Mouse (Mus musculus): ENCODE results near the gene Wtap. TPM values are rescaled to one million over a fixed set of nuclear protein-coding genes. Genes with fewer than 3 reads are reported as not detected.
"Not testable (repeated sequence)": the region's sequence is repeated elsewhere in the genome, so short reads cannot be mapped to it uniquely, and the experiment has no call there.

The Wtap gene
- total RNA-seq, 1 experiment from 2014 or later = 260 TPM

DNA sequence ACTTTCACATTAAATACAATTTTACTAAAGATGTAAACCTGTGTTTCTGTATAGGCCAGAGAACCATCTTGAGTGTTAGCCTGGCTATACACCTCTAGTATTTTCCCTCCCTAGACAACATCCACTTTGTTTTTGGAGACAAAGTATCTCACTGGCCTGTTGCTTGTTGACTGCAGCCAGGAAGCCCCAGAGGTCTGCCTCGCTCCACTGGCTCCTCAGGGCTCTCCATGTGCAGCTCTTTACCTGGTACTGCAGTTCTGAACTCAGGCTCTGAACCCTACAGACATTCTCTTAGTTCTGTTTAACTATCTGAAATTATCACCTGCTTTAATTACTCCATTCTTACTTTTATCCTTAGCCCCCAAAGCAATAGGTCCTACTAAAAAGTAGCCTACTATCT is 15.4 kb downstream of the Wtap start:
- ATAC-seq (replicated peaks; ENCODE audit: insufficient number of reproducible peaks, low FRiP score, low TSS enrichment, poor library complexity, severe bottlenecking) = no peak

DNA sequence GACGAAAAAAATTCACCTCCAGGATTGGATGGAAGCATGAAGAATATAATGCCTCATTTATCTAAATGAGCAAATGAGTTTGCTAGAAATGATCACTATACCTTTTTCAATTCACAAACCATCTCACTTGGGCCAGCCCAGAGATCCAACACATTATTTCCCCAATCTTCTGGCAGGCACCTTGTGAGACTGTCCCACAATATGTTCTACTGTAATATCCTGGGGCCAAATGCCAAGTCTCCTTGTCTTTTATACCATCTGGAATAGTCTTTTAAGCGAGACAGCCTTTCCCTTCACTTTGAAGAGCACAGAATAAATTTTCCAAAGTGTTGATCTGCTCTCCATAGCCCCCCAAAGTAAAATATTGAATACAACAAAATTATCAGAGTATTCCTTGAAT is 20.1 kb downstream of the Wtap start:
- no peak for ATAC-seq (replicated peaks; ENCODE audit: insufficient number of reproducible peaks, low FRiP score, low TSS enrichment, poor library complexity, severe bottlenecking)

DNA sequence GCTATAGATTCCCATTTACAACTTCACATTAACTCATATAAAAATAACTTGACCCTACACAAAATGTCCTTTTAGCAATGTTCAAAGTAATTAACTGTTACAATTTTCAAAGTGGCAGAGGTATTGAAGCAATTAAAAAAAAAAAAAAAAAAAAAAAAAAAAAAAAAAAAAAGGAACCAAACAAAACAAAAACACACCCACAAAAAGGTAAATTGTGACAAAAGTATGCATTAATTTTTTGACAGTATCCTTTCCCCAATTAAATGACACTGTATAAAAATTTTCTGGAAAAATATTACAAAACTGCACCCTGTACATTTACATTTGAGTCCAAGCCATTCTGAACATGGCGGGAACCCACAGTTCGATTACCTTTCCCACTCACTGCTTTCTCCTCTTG is 26.8 kb downstream of the Wtap start:
- ATAC-seq (replicated peaks; ENCODE audit: insufficient number of reproducible peaks, low FRiP score, low TSS enrichment, poor library complexity, severe bottlenecking) = no peak

DNA sequence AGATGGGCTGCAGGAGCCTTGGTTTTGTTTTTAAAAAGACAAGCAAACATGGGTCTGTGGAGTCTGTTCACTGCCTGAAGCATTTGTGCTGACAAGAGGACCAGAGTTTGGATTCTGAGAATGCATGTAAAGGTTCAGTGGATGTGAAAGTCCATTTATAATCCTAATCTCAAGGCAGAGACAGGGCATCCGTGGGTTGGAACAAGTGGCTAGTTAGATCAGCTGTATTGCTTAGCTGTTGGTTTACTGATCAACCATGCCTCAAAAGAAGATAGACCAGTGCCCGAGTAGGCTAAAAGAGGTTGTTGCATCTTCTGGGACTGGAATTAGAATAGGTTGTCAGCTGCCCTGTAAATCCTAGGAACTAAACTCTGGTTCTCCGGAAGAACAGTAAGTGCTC is 30.5 kb downstream of the Wtap start:
- ATAC-seq (replicated peaks; ENCODE audit: insufficient number of reproducible peaks, low FRiP score, low TSS enrichment, poor library complexity, severe bottlenecking) = no peak

DNA sequence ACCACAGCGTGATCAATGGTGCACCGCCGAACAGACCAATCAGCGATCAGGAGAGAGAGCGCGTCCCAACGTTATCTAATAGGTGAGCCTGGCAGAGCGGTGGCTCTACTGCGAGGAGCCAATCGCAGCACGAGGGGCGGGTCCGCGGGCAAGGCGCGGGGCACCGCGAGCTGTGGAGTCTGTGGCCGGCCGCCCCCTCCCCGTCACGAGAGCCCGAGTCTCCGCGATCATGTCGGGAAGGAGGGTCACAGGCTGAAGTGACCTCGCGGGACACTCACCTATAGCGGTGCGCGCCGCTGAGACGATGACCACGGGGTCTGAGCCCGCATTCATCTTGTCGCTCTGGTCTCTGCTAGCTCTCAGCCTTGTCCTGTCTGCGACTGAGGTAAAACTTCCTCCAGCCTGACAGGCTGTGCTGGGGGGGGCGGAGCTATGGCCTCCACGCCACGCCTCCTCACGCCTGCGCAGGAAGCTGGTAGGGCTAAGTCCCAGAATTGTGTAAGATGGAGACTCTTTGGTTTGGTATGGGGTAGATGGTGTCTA is 33.6 kb downstream of the Wtap start, which contains the start of gene Acat2:
Gene Acat2, minus strand, starts transcription at position 417 of the 543 bp plus-strand sequence.
- peak; percentile 95 for ATAC-seq (replicated peaks; ENCODE audit: insufficient number of reproducible peaks, low FRiP score, low TSS enrichment, poor library complexity, severe bottlenecking)

DNA sequence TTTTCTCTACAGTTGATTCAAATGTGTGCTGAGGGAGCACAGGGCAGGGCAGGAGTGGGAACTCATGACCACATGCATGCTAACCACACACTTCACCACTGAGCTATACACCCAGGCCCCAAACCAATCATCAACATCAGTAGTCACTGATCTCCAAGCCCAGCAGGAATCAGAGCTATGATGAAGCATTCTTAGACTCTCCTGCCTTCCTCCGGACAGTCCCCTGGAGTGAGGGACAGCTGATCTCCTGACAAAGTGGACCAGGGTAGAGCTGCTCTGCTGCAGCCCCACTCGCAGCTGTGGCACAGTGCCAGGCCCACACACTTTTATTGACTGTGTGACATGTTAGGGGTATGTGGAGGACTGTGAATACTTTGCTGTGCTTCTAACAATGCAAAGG is 34.6 kb downstream of the Wtap start:
- not testable (repeated sequence) for ATAC-seq (replicated peaks; ENCODE audit: insufficient number of reproducible peaks, low FRiP score, low TSS enrichment, poor library complexity, severe bottlenecking)

DNA sequence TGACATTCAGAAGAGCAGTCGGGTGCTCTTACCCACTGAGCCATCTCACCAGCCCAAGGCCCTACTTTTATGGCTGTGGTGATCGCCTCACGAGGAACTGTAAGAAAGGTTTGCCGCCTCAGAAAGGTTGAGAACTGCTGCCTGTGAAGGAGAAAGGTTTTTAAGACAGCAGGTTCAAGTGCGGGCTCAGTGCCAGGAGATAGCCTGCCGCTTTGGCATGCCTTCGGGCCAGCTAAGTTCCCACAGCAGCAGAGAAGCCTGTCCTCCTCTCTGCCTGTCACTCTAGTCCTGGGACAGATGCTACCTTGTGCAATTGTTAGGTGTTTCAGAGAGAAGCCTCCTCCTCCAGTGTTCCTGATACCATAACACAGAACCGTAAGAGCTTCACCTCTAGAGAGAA is 37.3 kb downstream of the Wtap start:
- ATAC-seq (replicated peaks; ENCODE audit: insufficient number of reproducible peaks, low FRiP score, low TSS enrichment, poor library complexity, severe bottlenecking) = no peak

DNA sequence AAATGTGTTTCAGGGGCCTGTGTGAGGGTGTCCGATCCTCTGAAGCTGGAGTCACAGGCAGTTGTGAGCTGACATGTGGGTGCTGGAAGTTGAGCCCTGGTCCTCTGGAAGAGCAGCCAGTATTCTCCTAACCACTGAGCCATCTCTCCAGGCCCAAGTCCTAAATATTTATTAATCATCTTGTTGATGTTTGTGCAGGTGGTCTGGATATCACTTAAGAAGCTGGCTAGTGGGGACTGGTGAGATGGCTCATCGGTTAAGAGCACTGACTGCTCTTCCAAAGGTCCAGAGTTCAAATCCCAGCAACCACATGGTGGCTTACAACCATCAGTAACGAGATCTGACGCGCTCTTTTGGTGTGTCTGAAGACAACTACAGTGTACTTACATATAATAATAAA is 44.3 kb downstream of the Wtap start:
- ATAC-seq (replicated peaks; ENCODE audit: insufficient number of reproducible peaks, low FRiP score, low TSS enrichment, poor library complexity, severe bottlenecking) = no peak

DNA sequence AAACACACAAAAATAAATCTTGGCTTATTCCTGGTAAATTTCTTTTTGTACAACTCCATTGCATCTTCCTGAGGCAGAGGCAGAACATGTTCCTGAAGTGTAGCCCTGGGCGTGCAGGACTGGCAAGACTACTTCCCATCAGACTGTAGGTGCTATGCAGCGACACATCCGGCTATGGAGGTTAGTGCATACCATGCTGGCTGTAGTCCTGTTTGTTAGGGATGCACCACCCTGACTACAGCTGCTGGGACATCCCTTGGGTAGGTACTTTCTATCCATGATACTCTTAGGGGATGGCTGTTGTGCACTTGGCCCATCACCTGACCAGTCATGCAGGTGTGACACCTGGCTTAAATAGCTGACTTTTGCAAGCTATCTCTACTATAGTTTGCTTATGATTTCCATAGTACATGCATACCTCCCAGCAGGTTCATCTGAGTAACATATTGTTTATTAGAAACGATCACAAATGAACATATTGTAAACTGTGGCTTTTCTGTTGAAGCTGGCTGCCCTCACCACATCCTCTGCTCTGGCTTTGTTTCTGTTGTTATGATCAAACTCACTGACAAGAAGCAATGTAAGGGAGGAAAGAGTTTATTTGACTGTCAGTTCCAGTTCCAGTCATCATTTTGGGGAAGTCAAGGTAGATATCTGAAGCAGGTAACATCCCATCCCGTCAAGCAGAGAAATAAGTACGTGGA is 51.4 kb downstream of the Wtap start:
- no peak for ATAC-seq (replicated peaks; ENCODE audit: insufficient number of reproducible peaks, low FRiP score, low TSS enrichment, poor library complexity, severe bottlenecking)

DNA sequence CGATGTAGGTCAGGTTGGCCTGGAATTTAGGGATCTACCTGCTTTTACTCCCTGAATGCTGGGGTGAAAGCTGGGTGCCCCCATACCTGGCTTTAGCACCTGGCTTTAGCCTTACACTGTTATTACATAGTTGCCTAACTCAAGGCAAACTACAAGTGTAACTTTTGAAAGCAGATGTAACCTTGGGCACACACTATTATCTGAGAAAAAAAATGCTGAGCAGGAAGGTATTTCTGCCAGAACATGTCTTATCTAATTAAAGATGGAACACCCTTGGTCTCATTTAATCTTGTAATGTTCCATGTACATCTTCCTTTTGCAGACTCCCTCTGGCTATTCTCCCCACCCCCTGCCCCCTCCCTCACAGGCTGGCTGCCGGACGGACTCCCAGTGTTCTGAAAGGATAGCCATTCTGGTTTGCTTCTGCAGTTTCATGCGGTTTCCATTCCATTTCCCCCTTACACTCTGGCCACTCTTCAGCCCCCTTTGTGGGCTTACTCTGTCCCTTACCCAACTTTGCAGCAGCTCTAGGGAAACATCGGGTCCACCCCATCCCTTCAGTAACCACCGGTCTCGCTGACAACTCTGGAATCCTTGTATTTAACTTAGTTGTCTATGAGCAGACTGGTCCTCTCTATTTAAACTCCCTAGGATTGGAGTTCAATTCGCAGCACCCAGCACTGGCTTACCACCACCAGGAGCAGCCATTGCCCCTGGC is 52.3 kb downstream of the Wtap start:
- ATAC-seq (replicated peaks; ENCODE audit: insufficient number of reproducible peaks, low FRiP score, low TSS enrichment, poor library complexity, severe bottlenecking) = no peak

DNA sequence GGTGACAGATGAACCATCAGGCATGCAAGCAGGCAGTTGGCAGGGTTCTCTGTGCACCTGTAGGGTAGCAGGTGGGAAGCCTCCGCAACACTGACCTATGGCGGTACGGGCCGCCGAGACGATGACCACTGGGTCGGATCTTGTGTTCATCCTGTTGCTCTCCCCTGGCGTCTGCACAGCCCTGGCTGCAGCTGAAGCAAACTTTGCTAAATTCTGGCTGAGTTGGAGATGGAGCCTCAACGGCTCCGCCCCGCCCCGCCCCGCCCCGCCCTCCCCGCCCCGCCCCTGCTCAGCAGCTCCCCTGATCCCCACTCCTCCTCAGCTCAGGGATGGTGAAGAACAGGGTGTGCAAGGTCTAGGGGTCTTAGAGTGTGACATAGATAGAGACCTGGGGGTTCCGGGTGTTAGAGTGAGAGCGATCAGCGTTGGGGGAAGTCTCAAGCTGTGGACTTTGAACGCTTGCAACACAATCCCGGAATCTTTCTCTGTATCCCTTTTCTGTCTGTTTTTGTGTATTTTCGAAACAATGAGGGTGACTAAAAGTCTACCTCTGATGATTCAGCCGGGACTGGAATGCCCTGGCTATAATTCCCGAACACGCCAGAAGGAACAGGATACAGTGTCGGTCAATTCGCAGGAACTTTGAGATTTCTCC is 53.7 kb downstream of the Wtap start, which contains the start of gene Acat3:
Gene Acat3, minus strand, starts transcription at position 450 of the 655 bp plus-strand sequence.
- ATAC-seq (replicated peaks; ENCODE audit: insufficient number of reproducible peaks, low FRiP score, low TSS enrichment, poor library complexity, severe bottlenecking) = 0 out of 2 replicates have a peak, but pooled peaks have one; percentile 16

DNA sequence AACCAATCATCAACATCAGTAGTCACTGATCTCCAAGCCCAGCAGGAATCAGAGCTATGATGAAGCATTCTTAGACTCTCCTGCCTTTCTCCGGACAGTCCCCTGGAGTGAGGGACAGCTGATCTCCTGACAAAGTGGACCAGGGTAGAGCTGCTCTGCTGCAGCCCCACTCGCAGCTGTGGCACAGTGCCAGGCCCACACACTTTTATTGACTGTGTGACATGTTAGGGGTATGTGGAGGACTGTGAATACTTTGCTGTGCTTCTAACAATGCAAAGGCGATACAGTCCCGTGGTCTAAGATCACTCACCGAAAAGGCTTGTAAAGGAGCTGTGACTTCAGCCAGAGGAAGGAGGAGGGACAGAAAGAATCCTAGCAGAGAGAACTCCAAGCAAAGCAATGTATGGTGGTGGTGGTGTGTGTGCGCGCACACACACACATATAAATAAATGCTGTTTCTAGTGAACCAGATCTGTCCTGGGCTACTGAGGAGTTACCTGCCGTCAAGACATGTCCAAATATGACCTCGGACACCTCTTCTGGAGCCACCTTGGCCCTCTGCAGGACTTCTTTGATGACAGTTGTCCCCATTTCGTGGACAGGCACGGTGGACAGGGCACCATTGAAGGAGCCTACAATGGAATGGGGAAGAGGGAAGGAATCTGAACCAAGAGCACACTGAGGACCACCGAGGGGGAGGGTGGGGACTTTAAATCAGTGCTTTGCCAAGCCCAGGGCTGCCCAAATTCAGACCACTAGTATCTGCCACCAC is 54.4 kb downstream of the Wtap start:
- peak; percentile 40; the same call in 1 of the 2 replicates for ATAC-seq (replicated peaks; ENCODE audit: insufficient number of reproducible peaks, low FRiP score, low TSS enrichment, poor library complexity, severe bottlenecking)

DNA sequence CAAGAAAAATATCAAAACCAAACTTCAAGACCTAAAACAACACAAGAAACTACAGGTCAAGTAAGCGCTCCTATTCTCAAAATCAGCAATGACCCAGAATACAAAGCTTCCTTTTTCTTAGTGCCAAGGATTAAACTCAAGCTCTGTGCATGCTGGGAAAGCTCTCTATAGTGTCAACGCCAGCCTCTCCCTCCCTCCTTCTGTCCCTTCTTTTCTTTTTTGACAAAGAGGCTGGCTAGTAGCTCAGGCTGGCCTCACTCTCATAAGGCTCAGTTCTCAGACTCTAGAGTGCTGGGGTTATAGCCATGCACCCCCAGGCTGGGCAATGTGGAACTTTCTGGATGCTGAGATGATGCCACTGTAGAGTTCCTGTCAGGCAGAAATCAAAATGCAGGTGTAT is 55.9 kb downstream of the Wtap start:
- ATAC-seq (replicated peaks; ENCODE audit: insufficient number of reproducible peaks, low FRiP score, low TSS enrichment, poor library complexity, severe bottlenecking) = no peak

DNA sequence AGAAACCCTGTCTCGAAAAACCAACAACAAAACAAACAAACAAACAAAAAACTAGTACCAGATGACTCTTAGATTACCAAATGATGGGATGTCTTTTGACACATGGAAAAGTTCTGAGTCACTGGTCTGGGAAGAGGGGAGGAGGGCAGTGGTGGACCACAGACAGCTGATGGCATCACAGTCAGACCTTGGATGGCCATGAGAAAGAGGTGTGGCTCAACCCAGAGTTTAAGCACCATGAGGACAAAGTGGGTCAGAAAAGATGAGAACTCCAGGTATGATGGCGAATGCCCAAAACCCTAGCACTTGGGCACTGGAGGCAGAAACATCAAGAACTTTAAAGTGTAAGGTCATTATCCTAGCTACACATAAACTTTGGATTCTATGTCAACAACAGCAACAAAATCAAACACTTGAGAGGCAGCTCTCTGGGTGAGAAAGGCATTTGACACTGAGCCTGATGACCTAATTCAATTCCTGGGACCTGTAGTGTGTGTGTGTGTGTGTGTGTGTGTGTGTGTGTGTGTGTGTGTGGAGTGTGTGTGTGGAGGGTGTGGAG is 56.5 kb downstream of the Wtap start:
- ATAC-seq (replicated peaks; ENCODE audit: insufficient number of reproducible peaks, low FRiP score, low TSS enrichment, poor library complexity, severe bottlenecking) = no peak

DNA sequence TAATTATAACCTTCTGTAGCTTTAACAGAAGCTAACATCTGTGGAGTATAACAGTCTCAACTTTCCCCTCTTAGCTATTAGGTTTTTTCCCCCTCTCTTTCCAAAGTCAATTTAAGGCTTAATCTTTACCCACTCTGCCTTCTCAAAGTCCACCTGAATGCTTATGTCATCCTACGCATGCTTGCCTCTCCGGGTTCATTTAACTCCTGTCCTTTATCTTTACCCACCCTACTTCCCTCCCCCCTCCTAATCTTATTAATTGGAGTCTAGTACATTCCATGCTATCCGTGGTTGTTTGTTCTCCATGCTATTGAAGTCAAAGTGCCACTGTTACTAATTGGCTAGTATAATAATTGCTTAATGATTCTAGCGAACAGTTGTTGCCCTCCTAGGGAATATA is 58.2 kb downstream of the Wtap start:
- ATAC-seq (replicated peaks; ENCODE audit: insufficient number of reproducible peaks, low FRiP score, low TSS enrichment, poor library complexity, severe bottlenecking) = no peak

DNA sequence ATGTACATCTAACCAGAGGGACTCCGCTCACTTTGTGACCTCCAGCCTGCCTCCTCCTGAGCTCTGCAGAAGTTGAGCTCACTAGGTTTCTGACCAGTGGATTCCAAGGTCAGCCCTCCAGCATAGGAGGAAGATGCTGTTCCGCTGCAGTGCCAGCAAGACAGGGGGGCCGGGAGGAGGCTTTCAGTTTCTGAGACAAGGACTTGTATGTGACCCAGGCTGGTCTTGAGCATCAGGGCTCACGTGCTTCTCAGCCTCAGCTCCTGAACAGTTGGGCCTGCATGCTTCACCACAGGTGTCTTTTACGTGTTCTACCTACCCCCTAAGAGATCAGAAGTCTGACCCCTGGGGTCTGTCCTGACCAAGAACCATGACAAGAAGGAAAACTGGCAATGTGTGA is 62.4 kb downstream of the Wtap start:
- ATAC-seq (replicated peaks; ENCODE audit: insufficient number of reproducible peaks, low FRiP score, low TSS enrichment, poor library complexity, severe bottlenecking) = not testable (repeated sequence)

DNA sequence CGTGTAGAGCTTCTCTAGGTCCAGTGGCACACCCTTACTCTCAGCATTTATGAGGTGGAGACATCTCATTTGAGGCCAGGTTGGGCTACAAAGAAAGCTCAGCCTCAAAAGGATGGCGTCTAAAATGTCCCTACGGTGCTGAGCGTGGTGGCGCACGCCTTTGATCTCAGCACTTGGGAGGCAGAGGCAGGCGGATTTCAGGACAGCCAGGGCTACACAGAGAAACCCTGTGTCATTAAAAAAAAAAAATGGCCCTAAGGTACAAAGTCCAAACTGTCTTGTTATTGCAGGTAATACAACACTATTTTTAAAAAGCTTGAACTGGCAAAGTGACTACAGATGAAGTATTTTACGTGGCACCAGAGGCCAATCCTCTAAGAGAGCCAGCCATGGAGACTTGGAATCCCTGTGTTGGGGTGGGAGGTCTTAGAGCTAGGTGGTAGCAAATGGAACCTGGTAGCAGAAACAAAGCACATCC is 68.2 kb downstream of the Wtap start:
- ATAC-seq (replicated peaks; ENCODE audit: insufficient number of reproducible peaks, low FRiP score, low TSS enrichment, poor library complexity, severe bottlenecking) = no peak

DNA sequence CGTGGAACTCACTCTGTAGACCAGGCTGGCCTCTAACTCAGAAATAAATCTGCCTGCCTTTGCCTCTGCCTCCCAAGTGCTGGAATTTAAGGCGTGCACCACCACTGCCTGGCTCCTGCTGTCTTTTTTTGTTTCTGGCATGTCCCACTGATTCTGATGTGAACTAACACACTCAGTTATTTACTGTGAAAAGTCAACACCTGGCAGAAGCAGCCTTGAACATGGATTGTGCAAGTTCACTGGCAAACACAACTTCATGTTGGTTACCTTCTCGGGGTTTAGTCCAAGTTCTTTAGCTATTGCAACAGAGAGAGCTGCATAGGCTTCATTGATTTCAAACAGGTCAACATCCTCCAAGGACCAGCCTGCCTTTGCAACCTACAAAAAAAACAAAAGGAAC is 69.0 kb downstream of the Wtap start:
- no peak for ATAC-seq (replicated peaks; ENCODE audit: insufficient number of reproducible peaks, low FRiP score, low TSS enrichment, poor library complexity, severe bottlenecking)
